Mouse (Mus musculus) cerebellum, adult 2 months (tissue): ENCODE data around the gene Cib3. TPM values are rescaled to one million over a fixed set of nuclear protein-coding genes. Genes with fewer than 3 reads are reported as not detected.

ENCODE experiments used
- DNase-seq, 2 experiments: peaks; one replicate each; pipeline ENCODE4 v3.0.0; 2021
- H3K27ac ChIP-seq: fragments of 200-500 bp; 2 replicates; pipeline ENCODE4 v1.5.1; 2012; ENCODE audit warnings: low read length, control low read depth, inconsistent platforms; ENCODE audit not compliant: insufficient read depth
- H3K27me3 ChIP-seq: fragments of 200-500 bp; 2 replicates; pipeline ENCODE4 v1.6.1; 2012; ENCODE audit warnings: inconsistent platforms, mild to moderate bottlenecking, low read length, moderate library complexity; ENCODE audit not compliant: control insufficient read depth, insufficient read depth
- H3K4me1 ChIP-seq: fragments of 200-500 bp; 2 replicates; pipeline ENCODE4 v1.6.1; 2011; ENCODE audit warnings: low read length; ENCODE audit not compliant: control insufficient read depth, insufficient read depth
- H3K4me3 ChIP-seq: fragments of 200-500 bp; replicated peaks from 2 replicates; pipeline ENCODE3; 2011; ENCODE audit warnings: mild to moderate bottlenecking, low read depth, low read length, control low read depth; ENCODE audit not compliant: insufficient read depth
- CTCF ChIP-seq: fragments of 200-500 bp; IDR thresholded peaks from 2 replicates; pipeline ENCODE4 v1.5.1; 2011; ENCODE audit warnings: low read depth, mild to moderate bottlenecking, control low read depth, low read length, moderate library complexity, borderline replicate concordance; ENCODE audit not compliant: insufficient read depth
- POLR2A ChIP-seq: fragments of 200-500 bp; IDR thresholded peaks from 2 replicates; pipeline ENCODE4 v1.6.1; 2011; ENCODE audit warnings: low read length, control low read depth, borderline replicate concordance; ENCODE audit not compliant: insufficient read depth
- WGBS: fragments of 180-500 bp; shearing (Covaris S2); methylation state at CpG from one replicate; pipeline ENCODE4 v1.1.7; 2018; 5-methylcytosine and 5-hydroxymethylcytosine counted together
- polyA plus RNA-seq: library from polyadenylated mRNA; depleted of rRNA; stranded (reverse); fragments of >200 nt; gene quantifications from 2 replicates; pipeline ENCODE4 v1.2.3, GENCODE M21; 2012

Gene Cib3
- polyA plus RNA-seq, 1 experiment = not detected

- no peak overlapping the region for H3K4me3 ChIP-seq
- DNase-seq = no peak
- H3K4me1 ChIP-seq = peaks cover 15% of the 10 kb centered on the region
- H3K27ac ChIP-seq = no peak overlapping the region
- TF ChIP-seq POLR2A (no peak), CTCF (no peak)
- WGBS = 68% methylated on average over 2 of the region's 2 CpGs
- H3K27me3 ChIP-seq = no peaks in the 10 kb centered on the region
Observed at GRCm38 (mm10) chr8:72244610-72245009, 32.0 kb upstream of the Cib3 start.

DNA sequence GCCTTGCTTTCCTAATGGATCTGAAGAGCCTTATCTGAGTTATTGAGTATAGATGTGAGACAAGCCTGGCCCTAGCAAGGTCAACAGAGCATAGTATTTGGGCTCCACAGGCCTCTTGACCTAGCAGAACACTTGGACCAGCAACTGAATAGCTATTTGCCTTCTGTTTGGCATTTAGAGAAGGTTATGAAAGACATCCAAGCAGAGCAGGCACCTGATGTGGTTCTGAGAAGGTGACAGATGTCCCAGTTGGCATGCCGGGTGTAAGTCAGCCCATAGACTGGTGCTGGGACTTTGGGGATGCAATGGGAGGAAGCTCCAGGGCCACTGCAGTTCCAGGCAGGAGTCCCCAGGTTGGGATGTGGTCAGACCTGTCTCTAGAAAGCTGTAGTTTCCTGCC, 29.6 kb upstream of the Cib3 start:
- Histone ChIP-seq H3K4me3 (no peak overlapping the region), H3K4me1 (peaks cover 15% of the 10 kb centered on the region), H3K27ac (no peak overlapping the region), H3K27me3 (no peaks in the 10 kb centered on the region)
- TF ChIP-seq CTCF (no peak), POLR2A (no peak)
- DNase-seq = no peak
- WGBS = 14% methylated on average over 1 of the region's 1 CpGs

DNA sequence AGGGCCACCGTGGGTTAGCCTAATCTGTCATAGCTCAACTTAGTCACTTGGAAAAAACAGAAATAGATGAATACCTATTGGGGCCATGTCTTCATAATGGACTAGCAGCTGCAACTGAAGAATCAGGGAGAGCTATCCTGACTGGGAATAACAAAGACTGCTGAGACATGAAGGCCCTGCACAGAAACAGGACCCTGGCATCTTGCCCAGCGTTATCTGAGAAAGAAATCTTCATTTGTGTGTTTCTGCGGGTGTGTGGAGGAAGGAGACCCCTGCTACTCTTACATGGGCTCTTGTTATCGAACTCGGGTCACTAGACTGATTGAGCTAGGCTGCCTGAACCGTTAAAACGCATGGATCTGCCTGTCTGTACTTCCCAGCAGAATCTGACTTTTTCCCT, 28.3 kb upstream of the Cib3 start:
- WGBS = 35% methylated on average over 7 of the region's 7 CpGs
- H3K4me3 ChIP-seq = peak overlapping the region; percentile 56
- H3K27ac ChIP-seq = no peak overlapping the region
- TF ChIP-seq CTCF (no peak), POLR2A (no peak)
- H3K4me1 ChIP-seq = peaks cover 15% of the 10 kb centered on the region
- DNase-seq = peak in 1 of 2 experiments; percentile 21
- H3K27me3 ChIP-seq = no peaks in the 10 kb centered on the region

DNA sequence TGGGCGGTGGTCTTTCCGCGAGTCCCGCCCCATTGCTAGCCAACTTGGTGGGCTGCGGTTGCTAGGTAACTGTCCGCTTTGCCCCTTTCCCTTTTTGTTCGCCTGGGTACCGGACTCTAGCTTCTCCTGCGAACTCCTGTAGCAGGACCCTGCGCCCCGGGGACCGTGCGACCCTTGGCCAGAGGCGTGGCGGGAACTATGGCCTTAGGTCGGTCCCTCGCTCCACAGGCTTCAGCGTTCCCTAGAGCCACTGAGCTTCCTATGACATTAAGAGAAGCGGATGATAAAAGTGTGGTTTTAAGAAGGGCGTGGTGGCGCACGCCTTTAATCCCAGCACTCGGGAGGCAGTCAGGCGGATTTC, 27.7 kb upstream of the Cib3 start:
- WGBS = under 1% methylated on average over 24 of the region's 24 CpGs
- H3K27ac ChIP-seq = peak overlapping the region; percentile 67; the same call in 1 of the 2 replicates
- TF ChIP-seq POLR2A = no peak
- no peak for TF ChIP-seq CTCF
- no peaks in the 10 kb centered on the region for H3K27me3 ChIP-seq
- H3K4me1 ChIP-seq = peaks cover 15% of the 10 kb centered on the region
- no peak for DNase-seq
- peak overlapping the region; percentile 78 for H3K4me3 ChIP-seq

DNA sequence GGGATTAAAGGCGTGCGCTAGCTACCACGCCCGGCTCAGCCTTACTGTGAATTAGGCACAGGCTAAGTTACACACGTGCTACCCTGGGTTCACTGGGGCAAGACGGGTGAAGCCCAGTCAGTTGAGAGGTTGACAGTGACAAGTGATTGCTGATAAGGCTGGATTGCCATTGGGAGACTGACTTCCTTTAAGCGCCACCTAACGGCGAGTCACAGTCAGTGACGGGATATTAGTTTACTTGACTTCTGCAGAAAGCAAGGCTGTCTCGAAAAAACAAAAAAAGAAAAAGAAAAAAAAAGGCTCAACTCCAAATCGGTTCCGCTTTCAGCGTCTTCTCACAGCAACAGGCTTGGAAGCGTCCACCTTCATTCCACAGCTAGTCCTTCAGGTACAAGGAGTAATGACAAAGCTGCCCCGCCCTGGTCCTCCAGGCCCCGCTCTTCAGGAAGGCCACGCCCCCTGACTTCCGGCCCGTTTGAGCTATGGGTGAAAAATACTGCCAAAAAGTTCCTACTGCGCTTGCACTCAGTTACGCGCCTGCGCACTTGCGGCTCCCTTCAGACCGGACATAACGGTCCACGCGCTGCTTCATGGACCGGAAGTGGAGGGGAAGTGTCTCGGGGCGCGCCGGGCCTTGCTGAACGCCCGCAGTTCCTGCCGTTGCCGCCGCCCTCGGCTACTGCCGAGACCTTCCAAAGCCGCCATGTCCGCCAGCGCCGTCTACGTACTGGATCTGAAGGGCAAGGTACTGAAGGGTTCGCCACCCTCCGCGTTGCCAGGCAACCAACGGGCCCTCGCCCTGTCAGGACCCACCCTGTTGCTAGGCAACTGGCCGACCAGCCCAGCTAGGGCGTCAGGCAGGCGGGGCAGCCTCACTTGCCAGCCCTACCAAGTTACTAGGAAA, 27.1 kb upstream of the Cib3 start, which contains the start of gene Ap1m1:
Gene Ap1m1, plus strand, starts transcription at position 520 of the 904 bp plus-strand sequence.
- WGBS = under 1% methylated on average over 54 of the region's 54 CpGs
- no peaks in the 10 kb centered on the region for H3K27me3 ChIP-seq
- H3K4me3 ChIP-seq = peak within 1 kb of the TSS; percentile 78
- TF ChIP-seq CTCF = peak; percentile 72
- TF ChIP-seq POLR2A = peak; percentile 44; the same call in 1 of the 2 replicates
- peaks cover 15% of the 10 kb centered on the region for H3K4me1 ChIP-seq
- peak; percentile 97 to 98 for DNase-seq
- H3K27ac ChIP-seq = peak within 1 kb of the TSS; percentile 67

GRCm38 (mm10) chr8:72222656-72223055, 10.0 kb upstream of the Cib3 start:
- no peak overlapping the region for H3K27ac ChIP-seq
- no peak overlapping the region for H3K4me3 ChIP-seq
- WGBS = 64% methylated on average over 5 of the region's 5 CpGs
- DNase-seq = no peak
- no peaks in the 10 kb centered on the region for H3K27me3 ChIP-seq
- TF ChIP-seq CTCF = no peak
- TF ChIP-seq POLR2A = no peak
- no peaks in the 10 kb centered on the region; the same call in 1 of the 2 replicates for H3K4me1 ChIP-seq

DNA sequence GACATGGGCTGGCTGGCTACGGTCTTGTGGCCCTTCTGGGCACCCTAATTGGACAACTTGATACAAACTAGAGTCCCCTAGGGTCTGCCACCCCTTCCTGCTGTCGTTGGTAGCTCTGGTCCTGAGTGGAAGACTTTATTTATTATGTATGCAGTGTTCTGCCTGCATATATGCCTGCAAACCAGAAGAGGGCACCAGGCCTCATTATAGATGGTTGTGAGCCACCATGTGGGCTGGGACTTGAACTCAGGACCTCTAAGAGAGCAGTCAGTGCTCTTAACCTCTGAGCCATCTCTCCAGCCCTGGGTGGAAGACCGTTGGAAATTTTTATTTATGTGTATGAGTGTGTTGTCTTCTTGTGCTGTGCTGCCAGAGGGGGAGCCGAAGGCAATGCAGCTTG, 8.1 kb upstream of the Cib3 start:
- Histone ChIP-seq H3K27me3 (no peaks in the 10 kb centered on the region), H3K4me3 (no peak overlapping the region), H3K27ac (no peak overlapping the region), H3K4me1 (no peaks in the 10 kb centered on the region; the same call in 1 of the 2 replicates)
- 83% methylated on average over 4 of the region's 4 CpGs for WGBS
- no peak for TF ChIP-seq POLR2A
- no peak for TF ChIP-seq CTCF
- DNase-seq = no peak

- H3K4me3 ChIP-seq = peak within 1 kb of the TSS; percentile 71
- no peaks in the 10 kb centered on the region for H3K27me3 ChIP-seq
- peak within 1 kb of the TSS; percentile 37; the same call in 1 of the 2 replicates for H3K27ac ChIP-seq
- peak; percentile 85 to 92 for DNase-seq
- TF ChIP-seq POLR2A = peak; percentile 49; the same call in 1 of the 2 replicates
- TF ChIP-seq CTCF = no peak
- WGBS = 9% methylated on average over 39 of the region's 39 CpGs
- no peaks in the 10 kb centered on the region; the same call in 1 of the 2 replicates for H3K4me1 ChIP-seq
Observed at GRCm38 (mm10) chr8:72219541-72220363, 7.1 kb upstream of the Cib3 start, which contains the start of gene Fam32a. Gene Fam32a, plus strand, starts transcription at chr8:72219730.
